Mouse (Mus musculus) myocyte (in vitro differentiated cells): ENCODE measurements around the gene Sparc. TPM values are rescaled to one million over a fixed set of nuclear protein-coding genes. Genes with fewer than 3 reads are reported as not detected.

Experiments
- H3K27me3 ChIP-seq: one replicate; pipeline ENCODE4 v1.6.1; 2011; ENCODE audit not compliant: control insufficient read depth, insufficient read depth, insufficient read length
- H3K36me3 ChIP-seq: one replicate; pipeline ENCODE4 v1.6.1; 2011; ENCODE audit not compliant: control insufficient read depth, insufficient read depth
- H3K4me2 ChIP-seq: one replicate; pipeline ENCODE4 v1.6.1; 2011; ENCODE audit warnings: low read depth, control low read depth
- H3K4me3 ChIP-seq: one replicate; pipeline ENCODE4 v1.5.1; 2011; ENCODE audit warnings: mild to moderate bottlenecking, control low read depth, moderate library complexity
- H3K79me2 ChIP-seq: one replicate; pipeline ENCODE4 v1.6.1; 2011; ENCODE audit not compliant: control insufficient read depth, insufficient read depth
- H3ac ChIP-seq: one replicate; pipeline ENCODE4 v1.6.1; 2011; ENCODE audit not compliant: control insufficient read depth, insufficient read length
- CEBPB ChIP-seq: IDR thresholded peaks from 2 replicates; pipeline ENCODE4 v1.6.1; 2011; ENCODE audit warnings: mild to moderate bottlenecking, moderate library complexity; ENCODE audit not compliant: poor library complexity, insufficient read depth, severe bottlenecking
- E2F4 ChIP-seq: IDR thresholded peaks from one replicate; pipeline ENCODE4 v1.6.1; 2011; ENCODE audit warnings: mild to moderate bottlenecking, control low read depth, moderate library complexity; ENCODE audit not compliant: insufficient read depth
- MAX ChIP-seq: IDR thresholded peaks from one replicate; pipeline ENCODE4 v1.6.1; 2011; ENCODE audit warnings: low read depth, mild to moderate bottlenecking, control low read depth
- MYOD1 ChIP-seq, 3 experiments: IDR thresholded peaks; one replicate each; pipeline ENCODE4 v1.6.1; 2011; ENCODE audit warnings: control low read depth in 2 of 3, low read depth in 2 of 3, mild to moderate bottlenecking in 2 of 3, moderate library complexity in 1 of 3; ENCODE audit not compliant: insufficient read length in 2 of 3, control insufficient read depth in 1 of 3
- MYOG ChIP-seq, 3 experiments: IDR thresholded peaks; one replicate each; pipeline ENCODE4 v1.6.1; 2011; ENCODE audit warnings: control low read depth in 2 of 3, low read depth in 2 of 3, mild to moderate bottlenecking in 2 of 3; ENCODE audit not compliant: insufficient read length in 2 of 3, control insufficient read depth in 1 of 3, insufficient read depth in 1 of 3
- POLR2A ChIP-seq: IDR thresholded peaks from one replicate; pipeline ENCODE4 v1.6.1; 2011; ENCODE audit warnings: low read depth, mild to moderate bottlenecking, control low read depth, moderate library complexity; ENCODE audit not compliant: insufficient read length
- POLR2AphosphoS2 ChIP-seq: IDR thresholded peaks from one replicate; pipeline ENCODE4 v1.6.1; 2011; ENCODE audit warnings: low read depth, control low read depth; ENCODE audit not compliant: insufficient read length
- REST ChIP-seq: IDR thresholded peaks from one replicate; pipeline ENCODE4 v1.6.1; 2011; ENCODE audit warnings: mild to moderate bottlenecking, control low read depth, moderate library complexity; ENCODE audit not compliant: insufficient read depth, insufficient read length
- SRF ChIP-seq: IDR thresholded peaks from one replicate; pipeline ENCODE4 v1.6.1; 2011; ENCODE audit warnings: low read depth; ENCODE audit not compliant: control insufficient read depth, insufficient read length
- TCF12 ChIP-seq: IDR thresholded peaks from one replicate; pipeline ENCODE4 v1.6.1; 2011; ENCODE audit warnings: mild to moderate bottlenecking, control low read depth; ENCODE audit not compliant: poor library complexity, insufficient read depth, severe bottlenecking
- TCF3 ChIP-seq: IDR thresholded peaks from one replicate; pipeline ENCODE4 v1.6.1; 2011; ENCODE audit warnings: low read depth, control low read depth; ENCODE audit not compliant: insufficient read length
- USF1 ChIP-seq: IDR thresholded peaks from one replicate; pipeline ENCODE4 v1.6.1; 2011; ENCODE audit warnings: low read depth, mild to moderate bottlenecking, control low read depth, moderate library complexity
- polyA plus RNA-seq: library from polyadenylated mRNA; unstranded; fragments of >200 nt; fragmentation: generic; extraction: Trizol; gene quantifications from one replicate; pipeline ENCODE4 v1.2.1, GENCODE M21; 2012; ENCODE audit warnings: missing spikeins

Gene Sparc
- polyA plus RNA-seq, 1 experiment = 1,961 TPM

DNA sequence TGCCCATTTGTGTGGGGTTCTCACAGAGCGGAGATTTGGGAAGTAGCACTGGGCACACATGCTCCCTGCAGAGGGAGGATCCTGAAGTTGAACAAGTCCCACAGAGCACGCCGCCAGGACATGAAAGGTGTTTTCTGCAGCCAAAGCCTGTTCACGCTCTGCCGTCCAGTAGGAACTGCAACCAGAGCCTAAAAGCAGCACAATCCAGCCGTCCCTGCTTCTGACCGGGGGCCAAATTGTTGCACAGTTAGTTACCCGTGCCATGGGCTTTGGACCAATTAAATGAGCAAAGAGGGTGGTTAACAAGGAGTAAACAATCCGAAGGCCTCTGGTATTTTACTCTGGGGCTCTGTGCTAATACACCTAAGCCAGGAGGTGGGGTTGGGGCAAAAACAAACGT, 55.2 kb downstream of the Sparc start:
- no peak for TF ChIP-seq TCF3
- no peak for TF ChIP-seq TCF12
- no peak for TF ChIP-seq MYOG (IDR thresholded peaks at IDR 0.05; ENCODE audit: control insufficient read depth in 1 of 3, insufficient read depth in 1 of 3, insufficient read length in 2 of 3, low read depth in 2 of 3)
- TF ChIP-seq E2F4 = no peak
- no peak for TF ChIP-seq REST
- no peak for TF ChIP-seq MYOD1 (IDR thresholded peaks at IDR 0.05; ENCODE audit: control insufficient read depth in 1 of 3, insufficient read length in 2 of 3, low read depth in 2 of 3)
- no peak for TF ChIP-seq USF1
- no peaks in the 10 kb centered on the region for H3K36me3 ChIP-seq
- no peak overlapping the region for H3K4me2 ChIP-seq
- no peak overlapping the region for H3K4me3 ChIP-seq
- no peak overlapping the region for H3ac ChIP-seq
- no peaks in the 10 kb centered on the region for H3K79me2 ChIP-seq
- H3K27me3 ChIP-seq = peaks cover 39% of the 10 kb centered on the region

DNA sequence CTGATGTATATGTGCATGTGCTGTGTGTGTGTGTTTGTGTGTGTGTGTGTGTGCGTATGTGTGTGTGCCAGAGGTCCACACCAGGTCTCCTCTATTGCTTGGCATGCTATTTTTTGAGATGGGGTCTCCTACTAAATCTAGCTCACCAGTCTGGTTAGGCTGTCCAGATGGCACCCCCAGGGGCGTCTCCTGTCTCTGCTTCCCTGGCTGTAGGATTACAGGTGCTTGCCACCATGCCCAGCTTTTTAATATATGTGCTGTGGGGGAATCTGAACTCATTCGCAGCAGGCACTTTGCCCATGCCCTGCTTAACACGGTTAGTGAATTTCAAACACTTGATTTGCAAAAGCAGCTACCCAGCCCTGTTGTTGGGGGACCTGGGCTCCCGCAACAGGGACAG, 57.1 kb downstream of the Sparc start:
- Histone ChIP-seq H3K36me3 (no peaks in the 10 kb centered on the region), H3K27me3 (peaks cover 26% of the 10 kb centered on the region), H3K4me2 (no peak overlapping the region), H3K4me3 (no peak overlapping the region), H3K79me2 (no peaks in the 10 kb centered on the region), H3ac (no peak overlapping the region)
- TF ChIP-seq TCF12 (no peak), POLR2AphosphoS2 (no peak), REST (no peak), TCF3 (no peak), USF1 (no peak), MYOG (IDR thresholded peaks at IDR 0.05; ENCODE audit: control insufficient read depth in 1 of 3, insufficient read depth in 1 of 3, insufficient read length in 2 of 3, low read depth in 2 of 3) (no peak), SRF (no peak), POLR2A (no peak), MAX (no peak), E2F4 (no peak), MYOD1 (IDR thresholded peaks at IDR 0.05; ENCODE audit: control insufficient read depth in 1 of 3, insufficient read length in 2 of 3, low read depth in 2 of 3) (no peak), CEBPB (no peak)

DNA sequence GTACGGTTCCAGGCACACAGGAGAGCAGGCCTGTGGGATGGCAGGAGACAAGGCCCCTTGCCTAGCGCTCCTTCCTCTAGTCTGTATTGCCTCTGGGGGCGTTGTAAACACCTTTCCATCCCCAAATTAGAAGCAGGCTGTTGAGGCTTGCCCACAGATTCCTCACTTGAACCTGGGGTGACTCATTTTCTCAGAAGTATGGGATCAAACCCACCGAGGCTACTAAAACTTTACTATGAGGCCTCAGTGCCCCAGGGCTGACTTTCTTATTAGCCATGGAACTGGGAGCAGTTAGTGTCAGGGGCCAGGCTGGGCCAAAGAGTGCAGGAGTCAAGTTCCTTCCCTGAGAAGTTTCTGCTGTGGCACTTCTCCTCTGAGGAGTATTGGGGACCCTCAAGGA, 57.7 kb downstream of the Sparc start:
- H3K36me3 ChIP-seq = no peaks in the 10 kb centered on the region
- H3K4me2 ChIP-seq = no peak overlapping the region
- TF ChIP-seq CEBPB = no peak
- no peak overlapping the region for H3K4me3 ChIP-seq
- peaks cover 26% of the 10 kb centered on the region for H3K27me3 ChIP-seq
- H3ac ChIP-seq = no peak overlapping the region
- no peaks in the 10 kb centered on the region for H3K79me2 ChIP-seq

DNA sequence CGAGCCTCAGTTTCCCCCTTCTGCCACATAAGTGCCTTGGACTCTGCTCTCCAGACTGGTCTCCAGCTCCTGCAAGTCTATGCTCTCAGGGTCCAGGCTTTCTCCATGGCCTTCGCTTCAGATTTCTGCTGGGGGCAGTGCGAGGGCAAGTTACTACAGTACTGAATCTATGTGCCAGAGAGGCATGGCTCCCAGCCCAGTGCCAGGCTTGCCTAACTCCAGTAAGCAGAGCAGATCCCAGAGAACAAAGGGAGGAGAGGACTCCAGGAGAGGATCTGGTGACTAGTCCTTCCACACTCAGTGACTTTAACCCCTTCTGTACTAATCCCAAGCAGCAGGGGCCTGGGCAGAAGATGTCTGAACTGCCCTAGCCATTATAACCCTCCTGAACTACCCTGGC, 58.3 kb downstream of the Sparc start:
- H3ac ChIP-seq = no peak overlapping the region
- TF ChIP-seq CEBPB (no peak), MAX (no peak), MYOG (IDR thresholded peaks at IDR 0.05; ENCODE audit: control insufficient read depth in 1 of 3, insufficient read depth in 1 of 3, insufficient read length in 2 of 3, low read depth in 2 of 3) (no peak), USF1 (no peak), SRF (no peak), TCF12 (no peak), E2F4 (no peak), MYOD1 (IDR thresholded peaks at IDR 0.05; ENCODE audit: control insufficient read depth in 1 of 3, insufficient read length in 2 of 3, low read depth in 2 of 3) (no peak), TCF3 (no peak), POLR2AphosphoS2 (no peak), POLR2A (no peak)

DNA sequence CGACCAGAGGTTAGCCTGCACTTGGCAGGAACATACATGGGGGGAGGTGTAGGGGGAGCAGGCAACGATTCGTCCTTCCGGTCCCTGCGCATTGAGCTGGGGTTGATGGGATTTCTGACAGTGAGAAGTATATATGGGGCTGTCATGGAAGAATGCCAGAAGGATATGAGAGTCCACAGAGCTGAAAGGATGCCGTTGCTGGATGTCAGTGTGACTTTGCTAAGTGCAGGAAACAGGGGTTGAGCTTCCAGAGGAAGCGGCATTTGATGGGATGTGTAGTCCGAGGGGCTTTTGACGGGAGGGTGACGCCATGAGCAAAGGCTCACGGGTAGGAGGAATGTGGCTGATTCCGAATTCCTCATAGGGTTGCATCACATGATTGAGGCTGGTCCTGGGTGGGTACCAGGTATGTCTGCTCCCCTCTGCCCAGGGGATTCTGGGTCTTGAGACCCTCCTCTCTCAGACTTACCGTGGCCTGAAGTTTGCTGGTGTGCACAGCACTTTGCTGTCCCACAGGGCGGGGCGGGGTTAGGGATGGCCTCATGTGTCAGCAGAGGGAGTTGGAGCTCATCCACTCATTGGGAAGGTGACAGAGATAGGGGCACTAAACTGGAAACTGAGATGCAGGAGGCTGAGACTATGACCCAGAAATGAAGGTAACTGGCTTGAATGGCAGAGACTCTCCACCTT, 64.7 kb downstream of the Sparc start:
- H3K27me3 ChIP-seq = peaks cover 4% of the 10 kb centered on the region
- no peak overlapping the region for H3K4me3 ChIP-seq
- H3K4me2 ChIP-seq = no peak overlapping the region
- no peak overlapping the region for H3ac ChIP-seq
- no peaks in the 10 kb centered on the region for H3K79me2 ChIP-seq
- TF ChIP-seq POLR2AphosphoS2 = no peak
- TF ChIP-seq MAX = no peak
- TF ChIP-seq POLR2A = no peak
- no peak for TF ChIP-seq E2F4
- no peak for TF ChIP-seq SRF
- no peak for TF ChIP-seq USF1
- TF ChIP-seq CEBPB = no peak
- no peak for TF ChIP-seq MYOD1 (IDR thresholded peaks at IDR 0.05; ENCODE audit: control insufficient read depth in 1 of 3, insufficient read length in 2 of 3, low read depth in 2 of 3)
- no peak for TF ChIP-seq TCF3
- H3K36me3 ChIP-seq = no peaks in the 10 kb centered on the region

More for the DNA sequence above, 58.3 kb downstream of the Sparc start:
- Histone ChIP-seq H3K27me3 (peaks cover 26% of the 10 kb centered on the region), H3K36me3 (no peaks in the 10 kb centered on the region), H3K4me2 (no peak overlapping the region), H3K79me2 (no peaks in the 10 kb centered on the region), H3K4me3 (no peak overlapping the region)
